Mouse (Mus musculus): ENCODE measurements at regions not wholly inside any gene's neighbourhood (a gene's known extent, or its start where the extent isn't known, plus 50 kb on each side); places are given as distances from the start of the nearest gene placed in this dataset.

GRCm38 (mm10) chr1:186286401-186286800 is 169.3 kb upstream of the Lyplal1 start:
- no peak for DNase-seq

- DNase-seq = no peak
These were observed 161.0 kb upstream of the Lyplal1 start for GRCm38 (mm10) chr1:186277981-186278634.

GRCm38 (mm10) chr1:186271436-186271835 is 154.3 kb upstream of the Lyplal1 start:
- DNase-seq = no peak

GRCm38 (mm10) chr1:186267317-186267716 is 150.2 kb upstream of the Lyplal1 start:
- DNase-seq = no peak

DNA sequence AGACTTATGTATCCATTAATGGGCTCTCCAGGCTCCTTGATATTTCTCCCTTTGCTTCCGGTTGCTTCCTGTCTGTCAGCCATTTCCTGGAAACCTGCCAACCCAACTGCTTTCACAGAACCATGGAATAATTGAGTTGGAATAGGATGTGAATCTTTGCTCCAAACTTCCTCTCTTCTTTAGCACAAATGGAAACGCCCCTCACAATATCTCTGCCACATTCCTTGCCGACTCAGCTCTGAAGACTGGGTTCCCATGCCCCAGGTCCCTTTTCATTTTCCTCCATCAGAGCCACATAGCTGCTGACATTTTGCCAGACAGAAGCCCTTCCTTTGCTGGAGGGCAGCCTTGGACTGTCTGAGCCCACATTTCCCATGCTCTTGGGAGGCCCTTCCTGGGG is 147.5 kb upstream of the Lyplal1 start:
- DNase-seq = peak; percentile 36

- DNase-seq = no peak
These were observed 146.8 kb upstream of the Lyplal1 start for GRCm38 (mm10) chr1:186263955-186264354.

GRCm38 (mm10) chr1:186263196-186263595 is 146.1 kb upstream of the Lyplal1 start:
- DNase-seq = peak; percentile 32

DNA sequence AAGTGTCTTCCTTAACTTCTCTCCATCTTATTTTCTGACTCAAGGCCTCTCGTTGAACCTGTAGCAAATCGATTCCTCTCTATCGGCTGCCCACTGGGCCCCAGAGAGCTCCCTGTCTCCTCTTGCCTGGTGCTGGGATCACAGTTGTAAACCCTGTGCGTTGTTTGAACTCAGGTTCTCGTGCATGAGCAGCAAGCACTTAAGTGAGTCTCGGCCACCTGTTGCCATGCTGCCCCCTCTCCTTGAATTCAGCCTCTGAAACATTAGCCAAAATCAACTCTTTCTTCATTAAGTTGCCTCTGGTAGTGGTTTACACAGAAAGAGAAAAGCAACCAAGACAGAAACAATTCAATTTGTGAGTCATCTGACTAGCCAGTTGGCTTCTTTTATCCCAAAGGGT is 144.9 kb upstream of the Lyplal1 start:
- DNase-seq = no peak

DNA sequence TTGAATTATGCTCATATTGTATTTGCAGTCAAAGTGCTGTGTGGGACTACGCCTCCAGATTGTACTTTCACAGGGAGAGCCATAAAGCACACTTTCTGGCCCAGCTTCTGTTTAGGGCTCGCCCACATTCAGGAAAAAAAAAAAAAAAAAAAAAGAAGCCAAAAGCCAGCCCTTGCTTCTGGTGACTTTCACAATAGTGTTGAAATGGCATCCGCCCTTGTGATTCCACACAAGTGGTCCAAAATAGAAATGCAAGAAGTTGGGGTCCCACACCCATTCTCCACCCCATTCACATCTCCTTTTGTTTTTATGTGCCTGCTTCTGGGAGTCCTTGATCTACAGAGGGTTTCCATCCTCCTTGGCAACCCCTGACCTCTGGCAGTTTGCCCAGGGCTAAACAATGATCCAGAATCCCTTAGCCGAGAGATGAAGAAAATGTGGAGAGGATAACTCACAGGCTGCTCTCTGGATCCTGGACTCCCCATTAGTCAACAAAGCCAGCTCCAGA is 144.3 kb upstream of the Lyplal1 start:
- DNase-seq = peak; percentile 81

DNA sequence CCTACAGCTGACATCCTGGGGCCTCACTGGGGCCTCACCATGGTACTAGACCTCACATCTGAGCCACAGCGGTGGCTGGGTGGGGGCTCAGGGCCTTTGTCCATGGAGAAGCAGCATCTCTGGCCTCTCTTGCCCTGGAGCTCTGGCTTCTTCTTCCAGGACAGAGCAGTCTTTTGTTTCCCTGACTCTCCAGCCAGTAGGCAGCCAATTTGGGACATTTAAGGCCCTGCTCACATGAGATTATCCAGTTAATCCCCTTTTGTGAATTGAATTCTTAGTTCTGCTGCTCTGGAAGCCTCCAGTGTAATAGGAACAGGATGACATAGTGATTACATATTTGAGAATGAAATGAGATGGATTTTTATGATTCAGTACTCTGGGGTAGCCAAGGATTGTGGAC is 140.5 kb upstream of the Lyplal1 start:
- no peak for DNase-seq

- no peak for DNase-seq
These were observed 138.5 kb upstream of the Lyplal1 start for GRCm38 (mm10) chr1:186255476-186256080.

DNA sequence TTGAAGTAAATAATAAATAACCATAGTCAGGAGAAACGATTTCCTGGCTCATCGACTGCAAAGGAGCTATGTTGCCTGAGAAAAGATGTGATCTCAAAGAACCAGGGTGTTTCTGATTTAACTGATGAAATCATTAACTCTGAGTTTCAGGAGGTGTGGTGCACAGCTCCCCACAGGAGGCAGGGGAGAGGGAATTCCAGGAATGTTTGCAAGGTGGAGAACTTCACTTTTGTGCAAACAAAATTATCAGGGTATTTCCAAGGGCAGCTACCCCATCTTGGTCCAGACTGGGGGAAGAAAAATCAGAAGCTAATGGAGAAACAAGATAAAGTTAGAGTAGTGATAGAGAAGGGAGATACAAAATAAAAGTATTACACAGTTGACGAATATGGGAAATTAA is 137.4 kb upstream of the Lyplal1 start:
- DNase-seq = peak; percentile 23

- no peak for DNase-seq
These were observed 135.4 kb upstream of the Lyplal1 start for GRCm38 (mm10) chr1:186252551-186252950.

DNA sequence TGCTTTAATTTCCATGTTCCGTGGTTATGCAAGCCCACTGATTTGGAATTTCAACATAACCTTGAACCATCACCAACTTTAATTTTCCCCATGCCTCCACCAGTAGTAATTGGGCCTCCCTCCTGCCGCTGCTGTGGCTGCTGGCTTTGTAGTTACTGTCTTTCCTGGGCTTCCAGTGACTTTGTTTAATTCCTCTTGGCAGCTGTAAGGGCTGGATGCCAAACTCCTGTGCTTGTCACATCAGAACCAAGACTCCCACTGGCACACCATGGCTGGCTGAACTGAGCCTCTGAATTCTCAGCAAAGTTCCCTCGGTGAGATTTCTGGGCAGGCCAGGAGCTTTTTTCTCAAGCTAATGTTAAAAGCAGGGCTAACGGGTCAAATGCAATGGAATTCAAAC is 133.2 kb upstream of the Lyplal1 start:
- DNase-seq = no peak

DNA sequence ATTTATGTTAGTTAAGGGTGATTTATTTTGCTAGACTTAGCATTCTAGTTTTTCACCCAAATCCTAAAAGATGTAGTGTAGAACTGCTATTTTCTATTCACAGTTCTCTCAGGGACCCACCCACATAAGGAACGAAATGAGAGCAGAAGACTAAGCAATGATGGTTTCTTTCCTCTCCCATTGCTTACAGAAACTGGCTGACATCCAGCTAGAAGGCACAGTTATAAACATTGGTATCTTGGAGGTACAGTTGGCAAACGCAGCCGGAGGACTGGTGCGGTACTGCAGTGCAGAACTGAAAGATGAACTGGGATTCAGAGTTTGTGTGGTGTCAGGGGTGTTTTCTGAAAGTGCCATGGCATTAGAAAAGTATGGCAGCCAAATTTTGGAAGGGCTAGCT is 132.1 kb upstream of the Lyplal1 start:
- DNase-seq = no peak

- no peak for DNase-seq
These were observed 128.8 kb upstream of the Lyplal1 start for GRCm38 (mm10) chr1:186245723-186246440.

- DNase-seq = peak; percentile 40
These were observed 124.0 kb upstream of the Lyplal1 start for GRCm38 (mm10) chr1:186241112-186241511.

- no peak for DNase-seq
These were observed 120.4 kb upstream of the Lyplal1 start for GRCm38 (mm10) chr1:186237556-186237955.

GRCm38 (mm10) chr1:186236267-186237020 is 119.3 kb upstream of the Lyplal1 start:
- no peak for DNase-seq

DNA sequence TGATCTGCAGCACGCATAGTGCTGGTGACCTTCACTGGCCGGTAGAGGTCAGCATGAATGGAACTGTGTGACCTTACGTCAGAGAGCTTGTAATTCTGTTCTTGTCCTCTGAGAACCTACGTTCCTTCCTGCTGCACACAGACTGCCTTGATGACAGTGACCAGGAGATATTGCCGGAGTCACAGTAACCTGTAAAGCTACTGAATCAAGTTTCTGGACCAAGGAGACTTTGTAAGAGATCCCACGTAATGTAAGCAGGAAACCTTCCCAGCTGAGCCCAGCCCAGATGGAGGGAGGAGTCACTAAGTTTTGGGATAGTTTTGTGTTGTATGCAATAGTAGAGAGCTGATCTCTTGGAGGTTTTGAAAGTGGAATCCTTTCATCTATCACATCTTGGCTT is 117.4 kb upstream of the Lyplal1 start:
- DNase-seq = no peak

- no peak for DNase-seq
These were observed 113.4 kb upstream of the Lyplal1 start for GRCm38 (mm10) chr1:186230476-186230875.

DNA sequence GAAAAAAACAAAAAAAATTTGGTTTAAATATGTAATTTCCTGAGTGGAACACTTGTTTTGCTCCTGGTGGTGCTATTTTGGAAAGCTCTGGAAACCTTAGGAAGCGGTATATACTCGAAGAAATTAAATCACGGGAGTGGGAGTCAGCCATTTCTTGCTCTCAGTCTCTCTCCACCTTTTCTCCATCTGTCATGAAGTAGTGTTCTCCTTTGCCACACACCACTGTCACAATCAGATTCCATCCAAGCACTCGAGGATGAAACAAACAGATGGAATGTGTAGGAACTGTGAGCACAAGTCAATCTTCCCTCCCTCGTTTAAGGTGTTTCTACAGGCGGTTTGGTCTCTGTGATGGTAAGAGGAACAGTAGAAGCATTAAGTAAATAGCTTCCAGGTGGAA is 112.7 kb upstream of the Lyplal1 start:
- no peak for DNase-seq

DNA sequence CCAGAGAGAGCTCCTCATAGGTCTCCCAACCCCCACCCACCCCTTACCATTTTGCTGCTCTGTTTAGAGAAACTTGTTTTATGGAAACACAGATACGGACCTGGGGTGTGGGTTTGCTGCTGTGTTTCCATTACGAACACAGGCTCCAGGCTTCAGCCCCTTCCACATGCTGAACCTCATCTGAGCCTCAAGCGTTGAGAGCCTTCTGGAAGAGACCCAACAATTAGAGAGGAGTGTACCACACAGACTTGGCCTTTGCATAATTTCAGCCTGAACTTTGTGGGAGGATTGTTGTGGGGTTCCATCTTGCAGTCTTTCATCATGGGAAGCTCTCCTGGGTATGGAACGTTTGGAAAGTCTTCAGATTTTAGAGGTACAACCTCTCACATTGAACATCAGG is 111.3 kb upstream of the Lyplal1 start:
- no peak for DNase-seq

Data from kidney, adult 9 months (tissue).